Mouse (Mus musculus) brain, adult 10 weeks (tissue): ENCODE measurements around the gene Zfp354c. TPM values are rescaled to one million over a fixed set of nuclear protein-coding genes. Genes with fewer than 3 reads are reported as not detected.

Source experiments
- polyA plus RNA-seq: library from polyadenylated mRNA; stranded (reverse); fragments of 350-450 nt; fragmentation: Illumina TruSeq; extraction: RNeasy Lipid Tissue Mini Kit (QIAGEN cat#74804); gene quantifications from one replicate; pipeline ENCODE4 v1.2.3, GENCODE M21; 2015; ENCODE audit warnings: low read depth, low replicate concordance

The Zfp354c gene
- polyA plus RNA-seq, result 29.3 TPM

GRCm38 (mm10) chr11:50827010-50827953 is at the start of gene Zfp354c:
Gene Zfp354c, minus strand, starts transcription at chr11:50827724.

GRCm38 (mm10) chr11:50850177-50850735 is 22.7 kb upstream of the Zfp354c start, which contains the start of gene Grm6:
Gene Grm6, plus strand, starts transcription at chr11:50850685.

GRCm38 (mm10) chr11:50841023-50841735 is 13.7 kb upstream of the Zfp354c start, which contains the start of gene Zfp879:
Gene Zfp879, minus strand, starts transcription at chr11:50841552.

Other genes starting within 250 kb of the Zfp354c start
- 6.4 TPM for gene Adamts2, start 225.6 kb downstream of the Zfp354c start, polyA plus RNA-seq
- gene Zfp879, start 13.8 kb upstream of the Zfp354c start, polyA plus RNA-seq, result 3.5 TPM
- gene Grm6, start 23.0 kb upstream of the Zfp354c start, polyA plus RNA-seq, result not detected
- 5.7 TPM for gene Zfp454, start 59.9 kb upstream of the Zfp354c start, polyA plus RNA-seq
- gene Zfp2, start 88.4 kb upstream of the Zfp354c start, polyA plus RNA-seq, result 28.0 TPM
- gene Zfp354b, start 103.9 kb upstream of the Zfp354c start, polyA plus RNA-seq, result 4.7 TPM
- gene 4933414I15Rik, start 116.0 kb upstream of the Zfp354c start, polyA plus RNA-seq, result not detected
- not detected for gene Prop1, start 126.0 kb upstream of the Zfp354c start, polyA plus RNA-seq
- gene Olfr1378, start 138.8 kb upstream of the Zfp354c start, polyA plus RNA-seq, result not detected
- not detected for gene Olfr1377, start 154.2 kb upstream of the Zfp354c start, polyA plus RNA-seq
- not detected for gene Olfr51, start 175.9 kb upstream of the Zfp354c start, polyA plus RNA-seq
- not detected for gene Olfr54, start 186.5 kb upstream of the Zfp354c start, polyA plus RNA-seq
- not detected for gene Olfr1375, start 220.4 kb upstream of the Zfp354c start, polyA plus RNA-seq
- gene Zfp354a, start 231.5 kb upstream of the Zfp354c start, polyA plus RNA-seq, result 8.3 TPM